Mouse (Mus musculus): ENCODE data around the gene Xkr8. TPM values are rescaled to one million over a fixed set of nuclear protein-coding genes. Genes with fewer than 3 reads are reported as not detected.
"Not testable (repeated sequence)": the region's sequence is repeated elsewhere in the genome, so short reads cannot be mapped to it uniquely, and the experiment has no call there.

Gene Xkr8
- total RNA-seq, 4 experiments from 2014 or later = 3.4 to 6.6 (median 4.9) TPM

- not testable (repeated sequence) for DNase-seq (ENCODE audit: low spot score in 2 of 2)
Observed at GRCm38 (mm10) chr4:132737154-132737553, 4.8 kb upstream of the Xkr8 start.

- no peak for DNase-seq (ENCODE audit: low spot score in 2 of 2)
Observed at GRCm38 (mm10) chr4:132735894-132736293, 3.5 kb upstream of the Xkr8 start.

GRCm38 (mm10) chr4:132735389-132735788 is 3.0 kb upstream of the Xkr8 start:
- DNase-seq (ENCODE audit: low spot score in 2 of 2) = no peak

GRCm38 (mm10) chr4:132734766-132735165 is 2.4 kb upstream of the Xkr8 start:
- DNase-seq (ENCODE audit: low spot score in 2 of 2) = no peak

GRCm38 (mm10) chr4:132733071-132733770 is 875 bp upstream of the Xkr8 start:
- no peak for DNase-seq (ENCODE audit: low spot score in 2 of 2)

GRCm38 (mm10) chr4:132731616-132732015 is 730 bp downstream of the Xkr8 start:
- no peak for DNase-seq (ENCODE audit: low spot score in 2 of 2)

- no peak for DNase-seq (ENCODE audit: low spot score in 2 of 2)
Observed at GRCm38 (mm10) chr4:132728233-132728632, 4.1 kb downstream of the Xkr8 start.

- no peak for DNase-seq (ENCODE audit: low spot score in 2 of 2)
Observed at GRCm38 (mm10) chr4:132718251-132718650, 14.1 kb downstream of the Xkr8 start.

- DNase-seq (ENCODE audit: low spot score in 2 of 2) = no peak
Observed at GRCm38 (mm10) chr4:132713181-132713580, 19.2 kb downstream of the Xkr8 start.

GRCm38 (mm10) chr4:132706885-132707284 is 25.5 kb downstream of the Xkr8 start:
- no peak for DNase-seq (ENCODE audit: low spot score in 2 of 2)

GRCm38 (mm10) chr4:132702076-132702475 is 30.3 kb downstream of the Xkr8 start:
- DNase-seq (ENCODE audit: low spot score in 2 of 2) = no peak

- DNase-seq (ENCODE audit: low spot score in 2 of 2) = no peak
Observed at GRCm38 (mm10) chr4:132693366-132693765, 39.0 kb downstream of the Xkr8 start.

- DNase-seq (ENCODE audit: low spot score in 2 of 2) = no peak
Observed at GRCm38 (mm10) chr4:132689634-132690033, 42.7 kb downstream of the Xkr8 start.

- peak in 1 of 2 experiments; percentile 8 for DNase-seq (ENCODE audit: low spot score in 2 of 2)
Observed at GRCm38 (mm10) chr4:132676771-132677539, 55.4 kb downstream of the Xkr8 start.

Other genes starting within 250 kb of the Xkr8 start
- gene Sesn2, start 222.0 kb downstream of the Xkr8 start, total RNA-seq (2022) = 10 to 100 TPM in 2 of 4 experiments, 1 to 10 TPM in 2; 9.7 to 12.3 (median 10.1) TPM
- 100 to 1,000 TPM; 377 to 510 (median 435) TPM for gene Atpif1, start 198.9 kb downstream of the Xkr8 start, total RNA-seq (2022)
- 100 to 1,000 TPM in 2 of 4 experiments, 10 to 100 TPM in 2; 97.8 to 114 (median 101) TPM for gene Dnajc8, start 197.0 kb downstream of the Xkr8 start, total RNA-seq (2022)
- gene Ptafr, start 168.5 kb downstream of the Xkr8 start, total RNA-seq (2022) = 1 to 10 TPM; 1.1 to 3.0 (median 1.8) TPM
- gene Eya3, start 93.6 kb downstream of the Xkr8 start, total RNA-seq (2022) = 10 to 100 TPM; 29.2 to 36.5 (median 32.4) TPM
- gene Smpdl3b, start 24.7 kb upstream of the Xkr8 start, total RNA-seq (2022) = 1 to 10 TPM; 4.6 to 6.9 (median 6.2) TPM
- 10 to 100 TPM; 14.5 to 18.1 (median 15.5) TPM for gene Rpa2, start 35.8 kb upstream of the Xkr8 start, total RNA-seq (2022)
- gene Themis2, start 63.8 kb upstream of the Xkr8 start, total RNA-seq (2022) = 1 to 10 TPM in 2 of 4 experiments, under 1 TPM in 2; 0.70 to 2.3 (median 1.5) TPM
- gene Ppp1r8, start 110.6 kb upstream of the Xkr8 start, total RNA-seq (2022) = 10 to 100 TPM; 37.8 to 43.7 (median 42.0) TPM
- 100 to 1,000 TPM in 1 of 4 experiments, 10 to 100 TPM in 3; 97.6 to 103 (median 98.8) TPM for gene Stx12, start 152.0 kb upstream of the Xkr8 start, total RNA-seq (2022)
- 10 to 100 TPM; 46.4 to 64.0 (median 61.0) TPM for gene Fam76a, start 190.0 kb upstream of the Xkr8 start, total RNA-seq (2022)
- gene Fgr, start 241.5 kb upstream of the Xkr8 start, total RNA-seq (2022) = 1 to 10 TPM in 2 of 4 experiments, under 1 TPM in 2; 0.17 to 1.1 (median 0.82) TPM